Mouse (Mus musculus) intestine, postnatal 0 days (tissue): ENCODE results near the gene Ndufb3. TPM values are rescaled to one million over a fixed set of nuclear protein-coding genes. Genes with fewer than 3 reads are reported as not detected.
"Not testable (repeated sequence)": the region's sequence is repeated elsewhere in the genome, so short reads cannot be mapped to it uniquely, and the experiment has no call there.

Source experiments
- ATAC-seq: fragments of 200-750 bp; cut with Nextera tagmentation; 2 replicates; pipeline ENCODE4 v1.8.0; 2017; ENCODE audit warnings: mild to moderate bottlenecking, moderate TSS enrichment, moderate library complexity
- H3K27ac ChIP-seq: fragments of 300-500 bp; sonication (generic); 2 replicates; pipeline ENCODE4 v1.5.1; 2014; ENCODE audit warnings: mild to moderate bottlenecking, low read depth, low read length, moderate library complexity
- H3K27me3 ChIP-seq: fragments of 300-500 bp; sonication (generic); replicated peaks from 2 replicates; pipeline ENCODE4 v1.6.1; 2014; ENCODE audit warnings: low read length, mixed read lengths; ENCODE audit not compliant: control insufficient read depth, insufficient read depth
- H3K36me3 ChIP-seq: fragments of 300-500 bp; sonication (generic); 2 replicates; pipeline ENCODE4 v1.6.1; 2014; ENCODE audit warnings: mild to moderate bottlenecking, moderate library complexity; ENCODE audit not compliant: control insufficient read depth, insufficient read depth
- H3K4me1 ChIP-seq: fragments of 300-500 bp; sonication (generic); replicated peaks from 2 replicates; pipeline ENCODE4 v1.6.1; 2014; ENCODE audit warnings: antibody characterized with exemption, low read length, mixed read lengths; ENCODE audit not compliant: control insufficient read depth, insufficient read depth
- H3K4me2 ChIP-seq: fragments of 300-500 bp; sonication (generic); replicated peaks from 2 replicates; pipeline ENCODE4 v1.6.1; 2014; ENCODE audit warnings: low read depth, mild to moderate bottlenecking, moderate library complexity
- H3K4me3 ChIP-seq: fragments of 300-500 bp; sonication (generic); 2 replicates; pipeline ENCODE4 v1.5.1; 2014; ENCODE audit warnings: low read depth, low read length
- H3K9ac ChIP-seq: fragments of 300-500 bp; sonication (generic); 2 replicates; pipeline ENCODE4 v1.6.1; 2014; ENCODE audit warnings: mild to moderate bottlenecking, low read depth, low read length
- H3K9me3 ChIP-seq: fragments of 300-500 bp; sonication (generic); 2 replicates; pipeline ENCODE4 v1.6.1; 2016; ENCODE audit warnings: mixed run types; ENCODE audit not compliant: control insufficient read depth
- CTCF ChIP-seq: sonication (generic); IDR thresholded peaks from 2 replicates; pipeline ENCODE4 v1.5.1; 2016; ENCODE audit warnings: low read depth, mild to moderate bottlenecking, control low read depth, antibody characterized with exemption, moderate library complexity
- WGBS: fragments of 180-500 bp; shearing (Covaris S2); extraction: QIAGEN DNeasy Blood & Tissue Kit; methylation state at CpG from one replicate; pipeline ENCODE4 v1.1.7; 2014; 5-methylcytosine and 5-hydroxymethylcytosine counted together
- polyA plus RNA-seq: library from polyadenylated mRNA; unstranded; fragments of >200 nt; fragmentation: Nextera tagmentation; extraction: Ambion mirVana; gene quantifications from 2 replicates; pipeline ENCODE4 v1.2.1, GENCODE M21; 2015

Ndufb3 gene
- polyA plus RNA-seq, 1 experiment from 2014 or later: 285 TPM

GRCm38 (mm10) chr1:58587491-58587890 lies 1.3 kb downstream of the Ndufb3 start:
- TF ChIP-seq CTCF: no peak
- 73% methylated on average over 1 of the region's 1 CpGs for WGBS
- peak overlapping the region; percentile 82; the same call in 1 of the 2 replicates for H3K4me3 ChIP-seq
- H3K9me3 ChIP-seq: no peaks in the 10 kb centered on the region
- H3K9ac ChIP-seq: no peak overlapping the region
- no peak overlapping the region for H3K27ac ChIP-seq
- peak overlapping the region; percentile 73 for H3K4me2 ChIP-seq
- peaks cover 6% of the 10 kb centered on the region; the same call in 1 of the 2 replicates for H3K36me3 ChIP-seq
- H3K27me3 ChIP-seq: no peaks in the 10 kb centered on the region
- no peaks in the 10 kb centered on the region for H3K4me1 ChIP-seq
- no peak for ATAC-seq

- 53% methylated on average over 4 of the region's 4 CpGs for WGBS
- Histone ChIP-seq H3K9me3 (no peaks in the 10 kb centered on the region), H3K4me3 (no peak overlapping the region), H3K27me3 (no peaks in the 10 kb centered on the region), H3K36me3 (no peaks in the 10 kb centered on the region), H3K27ac (peak overlapping the region; percentile 68; the same call in 1 of the 2 replicates), H3K4me2 (no peak overlapping the region), H3K9ac (no peak overlapping the region), H3K4me1 (no peaks in the 10 kb centered on the region)
- peak; percentile 81 for ATAC-seq
- TF ChIP-seq CTCF: no peak
Measured at GRCm38 (mm10) chr1:58602681-58603080, 16.5 kb downstream of the Ndufb3 start.

GRCm38 (mm10) chr1:58603738-58604137 lies 17.6 kb downstream of the Ndufb3 start:
- H3K9me3 ChIP-seq: no peaks in the 10 kb centered on the region
- no peak overlapping the region for H3K4me3 ChIP-seq
- H3K4me1 ChIP-seq: no peaks in the 10 kb centered on the region
- no peak overlapping the region for H3K9ac ChIP-seq
- H3K36me3 ChIP-seq: no peaks in the 10 kb centered on the region
- H3K27ac ChIP-seq: no peak overlapping the region
- TF ChIP-seq CTCF: no peak
- no peaks in the 10 kb centered on the region for H3K27me3 ChIP-seq
- ATAC-seq: no peak
- no peak overlapping the region for H3K4me2 ChIP-seq
- 52% methylated on average over 4 of the region's 4 CpGs for WGBS

GRCm38 (mm10) chr1:58609591-58609990 lies 23.4 kb downstream of the Ndufb3 start:
- H3K27ac ChIP-seq, H3K4me2 ChIP-seq, ATAC-seq, H3K4me1 ChIP-seq, H3K27me3 ChIP-seq, H3K36me3 ChIP-seq, H3K9ac ChIP-seq, H3K4me3 ChIP-seq, H3K9me3 ChIP-seq: not testable (repeated sequence)
- WGBS: 66% methylated on average over 5 of the region's 5 CpGs

- H3K4me1 ChIP-seq: peaks cover 6% of the 10 kb centered on the region; the same call in 1 of the 2 replicates
- H3K9ac ChIP-seq: no peak overlapping the region
- no peaks in the 10 kb centered on the region for H3K9me3 ChIP-seq
- no peak overlapping the region for H3K4me3 ChIP-seq
- WGBS: 73% methylated on average over 1 of the region's 1 CpGs
- TF ChIP-seq CTCF: no peak
- no peak overlapping the region for H3K4me2 ChIP-seq
- H3K36me3 ChIP-seq: no peaks in the 10 kb centered on the region
- H3K27ac ChIP-seq: no peak overlapping the region
- H3K27me3 ChIP-seq: no peaks in the 10 kb centered on the region
- no peak for ATAC-seq
Measured at GRCm38 (mm10) chr1:58610166-58610565, 24.0 kb downstream of the Ndufb3 start.

- ATAC-seq: no peak
- peaks cover 6% of the 10 kb centered on the region; the same call in 1 of the 2 replicates for H3K4me1 ChIP-seq
- no peaks in the 10 kb centered on the region for H3K27me3 ChIP-seq
- 14% methylated on average over 1 of the region's 1 CpGs for WGBS
- H3K9ac ChIP-seq: no peak overlapping the region
- no peaks in the 10 kb centered on the region for H3K9me3 ChIP-seq
- H3K4me3 ChIP-seq: no peak overlapping the region
- H3K27ac ChIP-seq: no peak overlapping the region
- H3K4me2 ChIP-seq: no peak overlapping the region
- H3K36me3 ChIP-seq: no peaks in the 10 kb centered on the region
- no peak for TF ChIP-seq CTCF
Measured at GRCm38 (mm10) chr1:58610611-58611010, 24.4 kb downstream of the Ndufb3 start.

GRCm38 (mm10) chr1:58613786-58614185 lies 27.6 kb downstream of the Ndufb3 start:
- WGBS: 64% methylated on average over 6 of the region's 6 CpGs
- Histone ChIP-seq H3K9me3 (0 out of 2 replicates have a peak, but pooled peaks cover 1% of the 10 kb centered on the region), H3K4me2 (no peak overlapping the region), H3K36me3 (no peaks in the 10 kb centered on the region), H3K9ac (no peak overlapping the region), H3K27ac (no peak overlapping the region), H3K4me3 (no peak overlapping the region), H3K4me1 (peaks cover 6% of the 10 kb centered on the region; the same call in 1 of the 2 replicates), H3K27me3 (no peaks in the 10 kb centered on the region)
- no peak for TF ChIP-seq CTCF
- ATAC-seq: no peak
